Mouse (Mus musculus): ENCODE measurements around the gene Rbfox2. TPM values are rescaled to one million over a fixed set of nuclear protein-coding genes. Genes with fewer than 3 reads are reported as not detected.

Gene Rbfox2
- total RNA-seq, 2 experiments from 2014 or later: 248 to 258 TPM

GRCm38 (mm10) chr15:77174018-77174417, 132.8 kb downstream of the Rbfox2 start:
- intact Hi-C loops (cut with DNase I): no loop called here
- no peak for TF ChIP-seq CTCF (IDR thresholded peaks at IDR 0.05)

GRCm38 (mm10) chr15:77172414-77172813, 134.4 kb downstream of the Rbfox2 start:
- intact Hi-C loops (cut with DNase I): no loop called here
- no peak overlapping the region for H3K27ac ChIP-seq
- DNase-seq (ENCODE audit: extremely low spot score in 1 of 2, low spot score in 2 of 2): no peak
- no peak for TF ChIP-seq CTCF (IDR thresholded peaks at IDR 0.05)
- no peak overlapping the region for H3K4me3 ChIP-seq

More at GRCm38 (mm10) chr15:77174018-77174417, 132.8 kb downstream of the Rbfox2 start:
- Histone ChIP-seq H3K4me3 (no peak overlapping the region), H3K27ac (no peak overlapping the region)
- DNase-seq (ENCODE audit: extremely low spot score in 1 of 2, low spot score in 2 of 2): no peak

GRCm38 (mm10) chr15:77168781-77169180, 138.0 kb downstream of the Rbfox2 start:
- no peak overlapping the region for H3K27ac ChIP-seq
- TF ChIP-seq CTCF (IDR thresholded peaks at IDR 0.05): no peak
- no peak for DNase-seq (ENCODE audit: extremely low spot score in 1 of 2, low spot score in 2 of 2)
- intact Hi-C loops (cut with DNase I): no loop called here
- H3K4me3 ChIP-seq: no peak overlapping the region

GRCm38 (mm10) chr15:77166225-77166732, 140.5 kb downstream of the Rbfox2 start:
- TF ChIP-seq CTCF (IDR thresholded peaks at IDR 0.05): no peak
- Histone ChIP-seq H3K4me3 (no peak overlapping the region), H3K27ac (no peak overlapping the region)
- intact Hi-C loops (cut with DNase I): no loop called here
- DNase-seq (ENCODE audit: extremely low spot score in 1 of 2, low spot score in 2 of 2): no peak

- H3K27ac ChIP-seq: no peak overlapping the region
- intact Hi-C loops (cut with DNase I): no loop called here
- no peak for TF ChIP-seq CTCF (IDR thresholded peaks at IDR 0.05)
- no peak overlapping the region for H3K4me3 ChIP-seq
- DNase-seq (ENCODE audit: extremely low spot score in 1 of 2, low spot score in 2 of 2): no peak
Observed at GRCm38 (mm10) chr15:77163336-77163735, 143.5 kb downstream of the Rbfox2 start.

GRCm38 (mm10) chr15:77162931-77163330, 143.9 kb downstream of the Rbfox2 start:
- intact Hi-C loops (cut with DNase I): no loop called here
- H3K27ac ChIP-seq: no peak overlapping the region
- no peak for TF ChIP-seq CTCF (IDR thresholded peaks at IDR 0.05)

GRCm38 (mm10) chr15:77161382-77161781, 145.4 kb downstream of the Rbfox2 start:
- TF ChIP-seq CTCF (IDR thresholded peaks at IDR 0.05): no peak
- Histone ChIP-seq H3K27ac (no peak overlapping the region), H3K4me3 (no peak overlapping the region)
- intact Hi-C loops (cut with DNase I): no loop called here
- DNase-seq (ENCODE audit: extremely low spot score in 1 of 2, low spot score in 2 of 2): no peak

More at GRCm38 (mm10) chr15:77162931-77163330, 143.9 kb downstream of the Rbfox2 start:
- H3K4me3 ChIP-seq: no peak overlapping the region
- no peak for DNase-seq (ENCODE audit: extremely low spot score in 1 of 2, low spot score in 2 of 2)

- no peak overlapping the region for H3K4me3 ChIP-seq
- TF ChIP-seq CTCF (IDR thresholded peaks at IDR 0.05): no peak
- no peak for DNase-seq (ENCODE audit: extremely low spot score in 1 of 2, low spot score in 2 of 2)
- intact Hi-C loops (cut with DNase I): no loop called here
- H3K27ac ChIP-seq: no peak overlapping the region
Observed at GRCm38 (mm10) chr15:77160848-77161247, 146.0 kb downstream of the Rbfox2 start.

GRCm38 (mm10) chr15:77156525-77156924, 150.3 kb downstream of the Rbfox2 start:
- H3K27ac ChIP-seq: no peak overlapping the region
- TF ChIP-seq CTCF (IDR thresholded peaks at IDR 0.05): no peak
- DNase-seq (ENCODE audit: extremely low spot score in 1 of 2, low spot score in 2 of 2): no peak
- H3K4me3 ChIP-seq: no peak overlapping the region
- intact Hi-C loops (cut with DNase I): loop anchor here (10.0 kb wide), 1 partner anchor 178 kb away; no protein-coding TSS in a partner anchor

GRCm38 (mm10) chr15:77154248-77154785, 152.5 kb downstream of the Rbfox2 start:
- no peak for TF ChIP-seq CTCF (IDR thresholded peaks at IDR 0.05)
- intact Hi-C loops (cut with DNase I): loop anchor here (10.0 kb wide), 1 partner anchor 180 kb away; no protein-coding TSS in a partner anchor
- Histone ChIP-seq H3K4me3 (no peak overlapping the region; the same call in 1 of the 2 replicates), H3K27ac (peak overlapping the region; percentile 94; the same call in 1 of the 2 replicates)
- DNase-seq (ENCODE audit: extremely low spot score in 1 of 2, low spot score in 2 of 2): no peak

GRCm38 (mm10) chr15:77153625-77154024, 153.2 kb downstream of the Rbfox2 start:
- intact Hi-C loops (cut with DNase I): loop anchor here (2.0 to 10.0 kb wide), 3 partner anchors 39 to 213 kb away; no protein-coding TSS in a partner anchor
- Histone ChIP-seq H3K4me3 (peak overlapping the region; percentile 69), H3K27ac (peak overlapping the region; percentile 94)
- DNase-seq (ENCODE audit: extremely low spot score in 1 of 2, low spot score in 2 of 2): peak; percentile 63 to 75
- no peak; the same call in 1 of the 2 replicates for TF ChIP-seq CTCF (IDR thresholded peaks at IDR 0.05)

- no peak for DNase-seq (ENCODE audit: extremely low spot score in 1 of 2, low spot score in 2 of 2)
- TF ChIP-seq CTCF (IDR thresholded peaks at IDR 0.05): no peak
- peak overlapping the region; percentile 94 for H3K27ac ChIP-seq
- intact Hi-C loops (cut with DNase I): loop anchor here (2.0 to 10.0 kb wide), 3 partner anchors 40 to 214 kb away; no protein-coding TSS in a partner anchor
- peak overlapping the region; percentile 69 for H3K4me3 ChIP-seq
Observed at GRCm38 (mm10) chr15:77153088-77153546, 153.7 kb downstream of the Rbfox2 start.

Measured in left cerebral cortex, adult 2 months (tissue).